Mouse (Mus musculus) cerebellum, adult 2 months (tissue): Measurements from ENCODE around the gene Nsmce1. TPM values are rescaled to one million over a fixed set of nuclear protein-coding genes. Genes with fewer than 3 reads are reported as not detected.

Experiments used
- DNase-seq, 2 experiments: peaks; one replicate each; pipeline ENCODE4 v3.0.0; 2021
- H3K27ac ChIP-seq: fragments of 200-500 bp; 2 replicates; pipeline ENCODE4 v1.5.1; 2012; ENCODE audit warnings: low read length, control low read depth, inconsistent platforms; ENCODE audit not compliant: insufficient read depth
- H3K27me3 ChIP-seq: fragments of 200-500 bp; 2 replicates; pipeline ENCODE4 v1.6.1; 2012; ENCODE audit warnings: inconsistent platforms, mild to moderate bottlenecking, low read length, moderate library complexity; ENCODE audit not compliant: control insufficient read depth, insufficient read depth
- H3K4me1 ChIP-seq: fragments of 200-500 bp; 2 replicates; pipeline ENCODE4 v1.6.1; 2011; ENCODE audit warnings: low read length; ENCODE audit not compliant: control insufficient read depth, insufficient read depth
- H3K4me3 ChIP-seq: fragments of 200-500 bp; replicated peaks from 2 replicates; pipeline ENCODE3; 2011; ENCODE audit warnings: mild to moderate bottlenecking, low read depth, low read length, control low read depth; ENCODE audit not compliant: insufficient read depth
- CTCF ChIP-seq: fragments of 200-500 bp; IDR thresholded peaks from 2 replicates; pipeline ENCODE4 v1.5.1; 2011; ENCODE audit warnings: low read depth, mild to moderate bottlenecking, control low read depth, low read length, moderate library complexity, borderline replicate concordance; ENCODE audit not compliant: insufficient read depth
- POLR2A ChIP-seq: fragments of 200-500 bp; IDR thresholded peaks from 2 replicates; pipeline ENCODE4 v1.6.1; 2011; ENCODE audit warnings: low read length, control low read depth, borderline replicate concordance; ENCODE audit not compliant: insufficient read depth
- WGBS: fragments of 180-500 bp; shearing (Covaris S2); methylation state at CpG from one replicate; pipeline ENCODE4 v1.1.7; 2018; 5-methylcytosine and 5-hydroxymethylcytosine counted together
- polyA plus RNA-seq: library from polyadenylated mRNA; depleted of rRNA; stranded (reverse); fragments of >200 nt; gene quantifications from 2 replicates; pipeline ENCODE4 v1.2.3, GENCODE M21; 2012; rRNA removed

Nsmce1 gene
- polyA plus RNA-seq, 1 experiment: 25.1 TPM

DNA sequence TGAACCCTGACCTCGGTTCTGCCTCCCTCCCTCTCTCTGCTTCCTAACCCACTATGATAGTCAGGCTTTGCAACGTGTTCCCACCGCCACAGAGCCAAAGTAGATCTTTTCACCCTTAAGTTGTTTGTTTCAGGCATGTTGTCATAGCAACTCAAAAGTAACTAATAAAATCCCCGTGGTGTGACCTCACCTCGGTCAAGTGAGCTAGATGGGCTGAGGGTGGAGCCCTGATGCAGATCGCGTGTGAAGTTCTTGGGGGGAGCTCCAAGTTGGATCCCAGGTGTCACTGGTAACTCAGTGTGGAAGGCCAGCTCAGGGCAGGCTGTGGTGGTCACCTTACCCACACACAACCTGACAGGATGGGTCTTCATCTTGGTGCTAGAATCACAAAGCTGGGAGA lies 63.0 kb downstream of the Nsmce1 start:
- Histone ChIP-seq H3K4me3 (no peak overlapping the region), H3K27me3 (no peaks in the 10 kb centered on the region), H3K27ac (no peak overlapping the region), H3K4me1 (peaks cover 19% of the 10 kb centered on the region)
- DNase-seq: no peak
- TF ChIP-seq CTCF: no peak
- TF ChIP-seq POLR2A: no peak
- WGBS: 90% methylated on average over 7 of the region's 7 CpGs

DNA sequence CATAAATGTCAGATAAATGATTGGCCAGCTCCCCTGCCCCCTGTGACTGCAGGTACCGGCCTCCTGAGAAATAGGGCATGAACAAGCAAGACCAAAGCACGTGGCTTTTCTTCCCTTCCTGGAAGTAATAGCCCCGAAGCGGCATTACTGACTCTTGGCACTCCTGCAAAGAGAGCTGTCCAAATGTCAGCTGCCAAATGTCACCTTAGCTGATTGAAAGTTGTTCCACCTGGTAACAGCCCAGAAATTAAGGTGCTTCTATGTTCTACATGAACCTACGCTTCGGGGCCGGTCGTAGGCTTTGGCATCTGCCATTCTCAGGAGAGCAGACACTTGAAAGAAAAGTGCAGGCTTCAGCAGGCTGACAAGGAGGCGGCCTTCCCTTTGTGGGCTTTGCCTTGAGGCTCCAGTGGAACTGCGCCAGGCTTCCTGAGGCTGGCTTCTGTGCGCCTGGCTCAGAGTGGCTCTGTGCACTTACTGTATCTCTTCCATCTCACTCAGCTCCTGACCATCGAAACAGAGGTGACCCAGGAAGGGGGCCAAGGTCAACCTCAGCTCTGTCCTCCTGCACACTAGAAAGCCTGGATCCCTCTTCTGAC lies 63.8 kb downstream of the Nsmce1 start:
- H3K4me1 ChIP-seq: peaks cover 19% of the 10 kb centered on the region
- DNase-seq: peak; percentile 83 to 84
- no peak for TF ChIP-seq POLR2A
- TF ChIP-seq CTCF: no peak
- WGBS: 10% methylated on average over 12 of the region's 12 CpGs
- 0 out of 2 replicates have a peak overlapping the region, but pooled peaks have one; percentile 31 for H3K27ac ChIP-seq
- no peak overlapping the region for H3K4me3 ChIP-seq
- no peaks in the 10 kb centered on the region for H3K27me3 ChIP-seq

DNA sequence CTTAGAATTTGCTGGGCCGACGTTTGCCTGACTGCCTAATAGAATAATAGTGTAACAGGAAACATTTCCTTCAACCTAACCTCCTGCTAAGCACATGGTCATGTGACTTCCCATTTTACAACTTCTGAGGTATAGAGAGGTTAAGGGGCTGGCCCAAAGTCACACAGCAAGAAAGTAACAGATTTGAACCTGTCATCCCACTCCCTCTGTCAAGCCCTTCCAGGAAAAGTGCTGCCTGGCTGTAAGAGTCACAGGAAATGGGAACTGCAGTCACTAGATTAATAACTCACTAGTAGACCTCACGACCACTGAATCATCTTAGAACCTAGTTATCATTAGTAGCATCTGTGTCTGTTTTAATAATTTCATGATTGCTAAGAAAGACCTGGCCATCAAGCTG lies 68.3 kb downstream of the Nsmce1 start:
- DNase-seq: no peak
- Histone ChIP-seq H3K27ac (no peak overlapping the region), H3K4me1 (peaks cover 15% of the 10 kb centered on the region), H3K27me3 (no peaks in the 10 kb centered on the region), H3K4me3 (no peak overlapping the region)
- TF ChIP-seq CTCF (no peak), POLR2A (no peak)
- 77% methylated on average over 3 of the region's 3 CpGs for WGBS

DNA sequence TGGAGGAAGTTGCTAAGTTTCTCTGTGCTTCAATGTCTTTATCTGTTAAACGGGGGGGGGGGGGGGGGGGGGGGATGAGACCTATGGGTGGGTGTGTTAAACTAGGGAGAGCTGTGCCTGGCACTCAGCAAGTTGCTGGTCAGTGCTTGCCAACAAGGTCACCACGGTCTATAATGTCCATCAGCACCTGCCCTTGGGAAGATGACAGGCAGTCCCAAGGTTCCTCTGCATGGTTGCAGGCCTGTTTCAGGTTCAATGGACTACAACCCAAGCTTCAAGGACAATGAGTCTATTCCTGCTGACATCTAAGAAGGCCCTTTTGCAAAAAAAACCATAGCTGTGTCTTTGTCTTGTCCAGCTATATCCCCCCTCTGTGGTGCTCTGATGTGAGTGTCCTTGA lies 69.5 kb downstream of the Nsmce1 start:
- no peak overlapping the region for H3K27ac ChIP-seq
- H3K4me1 ChIP-seq: peaks cover 4% of the 10 kb centered on the region
- WGBS: 47% methylated on average over 2 of the region's 2 CpGs
- H3K4me3 ChIP-seq: no peak overlapping the region
- no peaks in the 10 kb centered on the region for H3K27me3 ChIP-seq
- no peak for DNase-seq
- TF ChIP-seq CTCF (no peak), POLR2A (no peak)

DNA sequence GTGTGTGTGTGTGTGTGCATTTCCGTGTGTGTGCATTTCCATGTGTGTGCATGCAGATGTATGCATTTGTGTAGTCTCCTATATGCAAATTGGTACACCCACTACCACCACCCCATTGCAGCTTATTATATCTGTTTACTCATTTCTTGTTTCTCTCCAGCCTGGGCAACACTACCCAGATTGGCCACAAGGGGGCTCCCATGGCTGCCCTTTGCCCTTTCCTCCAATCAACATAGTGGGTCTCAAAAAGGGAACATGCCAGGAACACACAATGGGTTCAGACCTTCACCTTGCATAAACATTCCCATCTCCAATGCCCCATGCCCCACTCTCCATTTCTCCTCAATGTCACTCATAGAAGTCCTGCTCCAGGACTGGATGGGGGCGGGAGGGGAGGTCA lies 71.2 kb downstream of the Nsmce1 start:
- TF ChIP-seq POLR2A (no peak), CTCF (peak; percentile 29; the same call in 1 of the 2 replicates)
- Histone ChIP-seq H3K27me3 (no peaks in the 10 kb centered on the region), H3K4me3 (no peak overlapping the region), H3K4me1 (no peaks in the 10 kb centered on the region), H3K27ac (no peak overlapping the region)
- 64% methylated on average over 2 of the region's 2 CpGs for WGBS
- DNase-seq: peak; percentile 15 to 24

DNA sequence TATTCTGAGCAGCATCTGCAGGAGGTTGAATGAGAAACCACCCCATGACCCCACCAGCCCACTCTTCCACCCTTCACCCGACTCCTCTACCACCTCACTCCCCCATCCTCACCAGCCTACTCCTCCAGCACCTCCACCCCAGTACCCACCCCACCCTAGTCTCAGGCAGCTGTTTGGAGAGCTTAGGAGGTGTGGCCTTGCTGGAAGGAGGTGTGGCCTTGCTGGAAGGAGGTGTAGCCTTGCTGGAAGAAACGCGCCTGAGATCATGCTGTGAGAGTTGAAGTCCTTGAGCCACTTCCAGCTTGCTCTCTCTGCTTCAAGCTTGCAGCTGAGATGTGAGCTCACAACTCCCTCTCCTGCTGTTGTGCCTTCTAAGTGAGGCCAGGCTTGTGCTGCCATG lies 73.0 kb downstream of the Nsmce1 start:
- no peak overlapping the region for H3K4me3 ChIP-seq
- H3K4me1 ChIP-seq: no peaks in the 10 kb centered on the region
- DNase-seq: no peak
- H3K27ac ChIP-seq: no peak overlapping the region
- no peak for TF ChIP-seq CTCF
- no peak for TF ChIP-seq POLR2A
- 38% methylated on average over 3 of the region's 3 CpGs for WGBS
- H3K27me3 ChIP-seq: no peaks in the 10 kb centered on the region

Other genes starting within 250 kb of the Nsmce1 start
- gene Kdm8, start 46.9 kb downstream of the Nsmce1 start, polyA plus RNA-seq: 8.2 and 9.2 TPM in 2 replicates
- 8.6 and 9.3 TPM in 2 replicates for gene Il4ra, start 60.5 kb upstream of the Nsmce1 start, polyA plus RNA-seq
- 0.39 and 0.63 TPM in 2 replicates for gene Il21r, start 111.8 kb upstream of the Nsmce1 start, polyA plus RNA-seq
- 51.7 and 53.2 TPM in 2 replicates for gene Gtf3c1, start 216.2 kb upstream of the Nsmce1 start, polyA plus RNA-seq
- gene D430042O09Rik, start 216.3 kb upstream of the Nsmce1 start, polyA plus RNA-seq: 11.5 and 11.9 TPM in 2 replicates